Mouse (Mus musculus) spleen, adult 2 months (tissue): ENCODE data around the gene Cdh13. TPM values are rescaled to one million over a fixed set of nuclear protein-coding genes. Genes with fewer than 3 reads are reported as not detected.

ENCODE experiments used
- DNase-seq, 2 experiments: peaks; one replicate each; pipeline versions ENCODE4 v3.0.0 to v3.0.0-alpha.2; 2012 to 2021; ENCODE audit warnings: low spot score in 2 of 2, low read depth in 1 of 2
- H3K27ac ChIP-seq: fragments of 200-500 bp; 2 replicates; pipeline ENCODE4 v1.5.1; 2012; ENCODE audit warnings: low read length, inconsistent platforms; ENCODE audit not compliant: insufficient read depth
- H3K27me3 ChIP-seq: fragments of 200-500 bp; 2 replicates; pipeline ENCODE4 v1.6.1; 2012; ENCODE audit warnings: mild to moderate bottlenecking, moderate library complexity, low read length, inconsistent platforms; ENCODE audit not compliant: control insufficient read depth, insufficient read depth
- H3K36me3 ChIP-seq: fragments of 200-500 bp; 2 replicates; pipeline ENCODE4 v1.6.1; 2012; ENCODE audit warnings: mild to moderate bottlenecking, low read length, inconsistent platforms; ENCODE audit not compliant: control insufficient read depth, insufficient read depth
- H3K4me1 ChIP-seq: fragments of 200-500 bp; 2 replicates; pipeline ENCODE4 v1.6.1; 2011; ENCODE audit warnings: inconsistent platforms; ENCODE audit not compliant: control insufficient read depth, insufficient read depth, insufficient read length
- H3K4me3 ChIP-seq: fragments of 200-500 bp; 2 replicates; pipeline ENCODE4 v1.5.1; 2011; ENCODE audit warnings: mild to moderate bottlenecking, inconsistent platforms; ENCODE audit not compliant: insufficient read depth, insufficient read length; ENCODE audit errors: extremely low read depth
- CTCF ChIP-seq: fragments of 200-500 bp; IDR thresholded peaks from 2 replicates; pipeline ENCODE4 v1.5.1; 2011; ENCODE audit warnings: mild to moderate bottlenecking, inconsistent platforms; ENCODE audit not compliant: insufficient read depth, insufficient read length, insufficient replicate concordance; ENCODE audit errors: extremely low read depth
- POLR2A ChIP-seq: fragments of 200-500 bp; IDR thresholded peaks from 2 replicates; pipeline ENCODE4 v1.6.1; 2011; ENCODE audit warnings: low read depth, low read length, inconsistent platforms
- WGBS: fragments of 180-500 bp; shearing (Covaris S2); methylation state at CpG from one replicate; pipeline ENCODE4 v1.1.7; 2018; 5-methylcytosine and 5-hydroxymethylcytosine counted together
- polyA plus RNA-seq: library from polyadenylated mRNA; depleted of rRNA; stranded (reverse); fragments of >200 nt; gene quantifications from 2 replicates; pipeline ENCODE4 v1.2.3, GENCODE M21; 2012

Gene Cdh13
- polyA plus RNA-seq, 1 experiment, result 0.50 TPM

DNA sequence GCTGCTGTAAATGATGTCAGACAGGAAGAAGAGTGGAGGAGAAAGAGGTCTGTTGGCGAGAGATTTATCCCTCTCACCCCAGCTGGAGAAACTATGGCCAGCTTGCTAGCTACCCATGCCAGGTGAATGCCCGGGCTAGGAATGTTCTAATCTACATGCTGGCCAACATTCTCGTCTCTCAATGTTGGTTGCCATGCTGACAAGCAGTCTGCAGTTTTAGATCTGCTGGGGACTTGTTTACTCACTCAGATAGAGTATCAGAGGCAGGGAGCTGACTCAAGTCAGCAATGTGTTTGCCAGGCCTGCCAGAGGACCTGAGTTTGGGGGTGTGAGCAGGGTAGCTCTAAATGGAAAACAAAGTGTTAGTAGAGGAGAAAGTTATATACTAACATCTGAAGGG is 93.3 kb downstream of the Cdh13 start:
- no peak overlapping the region for H3K27ac ChIP-seq
- TF ChIP-seq POLR2A (no peak), CTCF (no peak)
- no peaks in the 10 kb centered on the region for H3K27me3 ChIP-seq
- no peak overlapping the region for H3K4me3 ChIP-seq
- WGBS, result 64% methylated on average over 3 of the region's 3 CpGs
- DNase-seq, result no peak
- H3K36me3 ChIP-seq, result no peaks in the 10 kb centered on the region
- no peaks in the 10 kb centered on the region for H3K4me1 ChIP-seq

DNA sequence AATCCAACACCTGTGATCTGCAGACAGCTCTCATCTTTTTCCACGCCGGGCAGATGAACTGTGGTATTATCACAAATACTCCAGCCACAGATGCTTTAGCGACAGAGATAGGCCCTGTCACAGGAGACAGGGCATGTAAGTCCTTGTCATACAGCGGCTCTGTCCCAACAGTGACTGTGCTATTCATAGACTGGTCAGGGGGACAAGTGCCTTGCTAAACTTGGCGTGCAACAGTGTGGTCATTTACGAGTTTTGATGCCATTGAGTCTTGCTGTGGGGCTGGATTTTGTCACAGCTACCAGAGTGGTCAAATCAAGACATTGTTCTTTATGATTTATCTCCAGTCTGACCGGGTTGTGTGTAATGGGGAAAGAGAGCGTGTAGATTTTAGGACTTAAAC is 95.5 kb downstream of the Cdh13 start:
- WGBS, result 87% methylated on average over 8 of the region's 8 CpGs
- H3K4me3 ChIP-seq, result no peak overlapping the region
- H3K4me1 ChIP-seq, result no peaks in the 10 kb centered on the region
- no peak for DNase-seq
- no peaks in the 10 kb centered on the region for H3K27me3 ChIP-seq
- no peaks in the 10 kb centered on the region for H3K36me3 ChIP-seq
- TF ChIP-seq CTCF, result no peak
- no peak for TF ChIP-seq POLR2A
- H3K27ac ChIP-seq, result no peak overlapping the region

DNA sequence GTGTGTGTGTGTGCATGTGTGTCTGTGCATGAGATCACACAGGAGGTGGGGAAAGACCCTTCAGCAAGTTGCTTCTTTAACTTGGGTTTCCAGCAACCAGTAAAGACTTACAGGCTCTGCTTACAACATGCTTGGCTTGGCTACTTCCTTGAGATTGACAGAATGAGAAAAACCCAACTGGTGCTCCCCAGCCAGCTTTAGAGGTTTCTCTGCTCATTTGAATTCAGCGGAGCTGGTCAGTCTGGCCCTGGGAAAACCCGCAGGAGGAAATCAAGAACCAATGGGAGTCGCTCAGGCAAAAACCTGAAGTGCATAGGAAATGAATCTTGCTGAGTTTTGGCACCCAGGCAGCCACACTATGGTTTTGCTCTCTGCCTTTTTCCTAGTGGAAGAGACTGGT is 96.1 kb downstream of the Cdh13 start:
- 70% methylated on average over 3 of the region's 3 CpGs for WGBS
- Histone ChIP-seq H3K27ac (no peak overlapping the region), H3K27me3 (no peaks in the 10 kb centered on the region), H3K4me1 (no peaks in the 10 kb centered on the region), H3K4me3 (no peak overlapping the region), H3K36me3 (no peaks in the 10 kb centered on the region)
- TF ChIP-seq CTCF (no peak), POLR2A (no peak)
- no peak for DNase-seq

DNA sequence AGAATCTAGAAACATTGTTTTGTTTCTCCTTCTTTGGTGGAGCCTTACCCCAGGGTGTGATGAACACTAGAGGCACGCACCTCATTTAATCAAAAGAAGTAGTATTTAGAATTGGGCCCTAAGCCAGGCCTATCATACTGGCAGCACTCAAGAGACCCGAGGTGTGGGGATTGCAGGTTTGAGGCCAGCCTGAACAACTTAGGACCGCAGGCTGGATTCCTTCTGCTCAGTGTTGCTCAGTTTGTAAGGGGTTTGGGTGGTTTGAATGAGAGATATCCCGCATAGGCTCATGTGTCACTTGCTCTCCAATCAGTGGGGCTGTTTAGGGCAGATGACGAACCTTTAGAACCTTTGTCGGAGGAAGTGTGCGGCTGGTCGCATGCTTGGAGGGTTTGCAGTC is 96.5 kb downstream of the Cdh13 start:
- no peak for DNase-seq
- Histone ChIP-seq H3K4me3 (no peak overlapping the region), H3K27me3 (no peaks in the 10 kb centered on the region), H3K4me1 (no peaks in the 10 kb centered on the region), H3K27ac (no peak overlapping the region), H3K36me3 (no peaks in the 10 kb centered on the region)
- 72% methylated on average over 8 of the region's 8 CpGs for WGBS
- TF ChIP-seq CTCF (no peak), POLR2A (no peak)

DNA sequence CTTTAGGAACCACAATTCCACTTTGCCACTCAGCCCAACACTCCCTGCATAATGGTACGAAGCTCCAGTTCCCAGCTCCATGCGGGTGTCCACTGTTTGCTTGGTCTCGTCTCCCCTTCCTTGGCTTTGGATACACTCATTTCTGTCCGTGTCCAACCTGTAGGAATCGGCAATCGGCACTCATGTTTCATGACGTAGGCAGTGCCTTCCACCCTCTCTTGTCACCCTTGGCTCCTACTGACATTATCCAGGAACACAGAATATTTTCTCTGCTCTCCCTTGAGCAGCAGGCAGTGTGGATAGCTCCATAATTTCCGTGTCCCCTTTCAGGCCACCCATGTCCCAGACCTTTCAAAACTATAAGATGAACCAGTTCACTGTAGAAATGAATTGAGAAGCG is 97.2 kb downstream of the Cdh13 start:
- Histone ChIP-seq H3K27me3 (no peaks in the 10 kb centered on the region), H3K4me1 (no peaks in the 10 kb centered on the region), H3K36me3 (no peaks in the 10 kb centered on the region), H3K27ac (no peak overlapping the region), H3K4me3 (no peak overlapping the region)
- WGBS, result 90% methylated on average over 9 of the region's 9 CpGs
- TF ChIP-seq POLR2A (no peak), CTCF (no peak)
- no peak for DNase-seq

DNA sequence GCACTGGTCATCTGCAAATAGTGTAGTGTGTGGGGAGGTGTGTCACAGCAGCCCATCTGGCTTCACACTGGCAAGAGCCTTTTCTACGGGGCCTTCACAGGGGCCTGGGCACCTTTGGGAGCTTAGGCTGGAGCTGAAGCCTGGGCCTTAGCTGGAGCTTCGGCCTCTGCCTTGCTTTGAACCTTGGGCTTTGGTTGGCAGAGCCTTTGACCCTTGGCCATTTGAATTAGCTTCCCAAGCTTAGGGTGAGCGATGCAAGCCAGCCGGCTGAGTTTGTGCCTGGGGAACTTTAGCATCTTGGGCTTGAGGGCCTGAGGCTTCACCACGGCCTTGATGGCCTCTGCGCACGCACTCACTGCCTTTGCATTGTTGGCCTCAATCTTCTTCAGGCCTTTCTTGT is 98.1 kb downstream of the Cdh13 start:
- Histone ChIP-seq H3K36me3 (no peaks in the 10 kb centered on the region), H3K27ac (no peak overlapping the region), H3K4me3 (no peak overlapping the region), H3K27me3 (no peaks in the 10 kb centered on the region), H3K4me1 (no peaks in the 10 kb centered on the region)
- no peak for TF ChIP-seq POLR2A
- no peak for TF ChIP-seq CTCF
- no peak for DNase-seq
- WGBS, result 87% methylated on average over 7 of the region's 7 CpGs

DNA sequence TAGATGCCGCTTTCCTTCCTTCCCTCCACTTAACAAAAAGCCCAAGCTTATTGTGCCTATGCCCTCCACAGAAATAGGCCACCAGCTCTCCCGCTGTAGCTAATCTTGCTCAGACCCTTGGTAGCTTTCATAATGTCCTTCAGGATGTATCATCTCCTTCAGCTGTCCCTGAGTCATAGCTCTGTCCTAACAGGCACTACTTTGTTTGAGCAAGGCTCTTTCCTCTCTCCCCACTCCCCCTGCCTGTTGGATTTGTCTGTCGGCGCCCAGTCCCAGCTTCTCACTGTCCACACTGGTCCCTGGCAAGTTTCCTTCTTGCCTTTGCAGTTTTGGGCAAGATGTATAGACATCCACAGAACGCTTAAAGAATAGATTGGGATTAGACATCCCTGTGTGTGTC is 100.8 kb downstream of the Cdh13 start:
- no peaks in the 10 kb centered on the region for H3K27me3 ChIP-seq
- no peaks in the 10 kb centered on the region for H3K4me1 ChIP-seq
- no peaks in the 10 kb centered on the region for H3K36me3 ChIP-seq
- WGBS, result 89% methylated on average over 5 of the region's 5 CpGs
- no peak overlapping the region for H3K4me3 ChIP-seq
- TF ChIP-seq POLR2A (no peak), CTCF (no peak)
- no peak overlapping the region for H3K27ac ChIP-seq
- DNase-seq, result no peak

DNA sequence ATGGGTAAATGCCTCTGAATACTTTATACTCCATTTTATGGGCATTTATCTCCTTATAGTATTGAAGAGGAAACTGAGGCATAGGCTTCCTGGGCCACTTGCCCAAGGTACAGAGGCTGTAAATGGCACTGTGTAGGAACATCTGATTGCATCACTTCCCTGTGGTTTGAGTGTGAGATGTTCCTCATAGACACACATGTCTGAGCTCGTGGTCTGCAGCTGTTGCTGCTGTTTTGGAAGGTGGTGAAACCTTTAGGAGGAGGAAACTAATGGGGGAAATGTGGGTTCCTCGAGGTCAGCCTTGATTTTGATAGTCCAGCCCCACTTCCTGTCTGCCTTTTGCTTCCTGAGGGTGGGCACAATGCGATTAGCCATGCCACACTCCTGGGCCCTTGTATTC is 105.9 kb downstream of the Cdh13 start:
- Histone ChIP-seq H3K27me3 (no peaks in the 10 kb centered on the region), H3K36me3 (no peaks in the 10 kb centered on the region), H3K4me1 (no peaks in the 10 kb centered on the region), H3K4me3 (no peak overlapping the region), H3K27ac (no peak overlapping the region)
- WGBS, result 15% methylated on average over 3 of the region's 3 CpGs
- TF ChIP-seq POLR2A (no peak), CTCF (no peak)
- DNase-seq, result no peak
